Mouse (Mus musculus): ENCODE results near the gene Vgll4. TPM values are rescaled to one million over a fixed set of nuclear protein-coding genes. Genes with fewer than 3 reads are reported as not detected.
"Not testable (repeated sequence)": the region's sequence is repeated elsewhere in the genome, so short reads cannot be mapped to it uniquely, and the experiment has no call there.

Gene Vgll4
- total and polyA plus RNA-seq, 3 experiments: 34.6 to 73.7 (median 37.3) TPM

GRCm38 (mm10) chr6:114922355-114923096, 47.3 kb downstream of the Vgll4 start:
- TF ChIP-seq CTCF (conservative IDR thresholded peaks at IDR 0.05 in 1 of 2, IDR thresholded peaks at IDR 0.05 in 1 of 2; ENCODE audit: low read depth in 2 of 2, low read length in 2 of 2) (peak; percentile 24 to 73; a peak in 3 of 4 replicates), SMC3 (IDR thresholded peaks at IDR 0.05; ENCODE audit: low read depth, low read length) (peak; percentile 69), ZC3H11A (IDR thresholded peaks at IDR 0.05; ENCODE audit: low read depth, low read length) (peak; percentile 42), ZNF384 (IDR thresholded peaks at IDR 0.05; ENCODE audit: low read depth, low read length) (peak; percentile 87), RAD21 (IDR thresholded peaks at IDR 0.05; ENCODE audit: low read depth, low read length) (peak; percentile 75)
- H3K27me3 ChIP-seq (replicated peaks); H3K4me2 ChIP-seq (ENCODE audit: insufficient read depth, low read depth, poor library complexity, severe bottlenecking); H3K4me3 ChIP-seq (replicated peaks in 1 of 3; ENCODE audit: low read depth in 2 of 3, low read length in 2 of 3, poor library complexity in 1 of 3); H3K9ac ChIP-seq (ENCODE audit: insufficient read depth, low read depth); H3K27ac ChIP-seq (ENCODE audit: insufficient read depth, low read depth); H3K9me3 ChIP-seq (replicated peaks; ENCODE audit: low read length); in situ Hi-C loops (cut with MboI; ENCODE audit: low pct_ligation_motif_present, low pct_unique_long_range_greater_than_20kb, low sequenced_read_pairs); dilution Hi-C loops (cut with MboI; ENCODE audit: extremely low pct_ligation_motif_present, extremely low pct_unique_long_range_greater_than_20kb, low sequenced_read_pairs): not testable (repeated sequence)
- Histone ChIP-seq H3K79me2 (replicated peaks; ENCODE audit: control insufficient read depth, extremely low read depth, insufficient read depth, poor library complexity, severe bottlenecking) (peaks cover 63% of the 10 kb centered on the region), H3K4me1 (ENCODE audit: control insufficient read depth in 1 of 2, insufficient read depth in 2 of 2) (peaks cover 11 to 31% of the 10 kb centered on the region in 2 experiments), H3K36me3 (replicated peaks in 1 of 2; ENCODE audit: control insufficient read depth in 1 of 2, insufficient read depth in 1 of 2, low read length in 1 of 2) (peaks cover 4 to 24% of the 10 kb centered on the region in 2 experiments)
- DNase-seq (ENCODE audit: extremely low read depth): peak; percentile 55

- Histone ChIP-seq H3K4me2 (ENCODE audit: insufficient read depth, low read depth, poor library complexity, severe bottlenecking) (peak overlapping the region; percentile 77), H3K4me1 (ENCODE audit: control insufficient read depth in 1 of 2, insufficient read depth in 2 of 2) (peaks cover 16 to 38% of the 10 kb centered on the region in 2 experiments), H3K9me3 (replicated peaks; ENCODE audit: low read length) (peaks cover under 1% of the 10 kb centered on the region), H3K79me2 (replicated peaks; ENCODE audit: control insufficient read depth, extremely low read depth, insufficient read depth, poor library complexity, severe bottlenecking) (peaks cover 67% of the 10 kb centered on the region), H3K36me3 (replicated peaks in 1 of 2; ENCODE audit: control insufficient read depth in 1 of 2, insufficient read depth in 1 of 2, low read length in 1 of 2) (peaks cover 0 to 22% of the 10 kb centered on the region in 2 experiments), H3K4me3 (replicated peaks in 1 of 3; ENCODE audit: low read depth in 2 of 3, low read length in 2 of 3, poor library complexity in 1 of 3) (peak overlapping the region; percentile 73 to 93 (median 79)), H3K9ac (ENCODE audit: insufficient read depth, low read depth) (peak overlapping the region; percentile 97), H3K27me3 (replicated peaks) (no peaks in the 10 kb centered on the region), H3K27ac (ENCODE audit: insufficient read depth, low read depth) (peak overlapping the region; percentile 32; the same call in 1 of the 2 replicates)
- peak; percentile 92 for DNase-seq (ENCODE audit: extremely low read depth)
- in situ Hi-C loops (cut with MboI; ENCODE audit: low pct_ligation_motif_present, low pct_unique_long_range_greater_than_20kb, low sequenced_read_pairs): no loop called here
- dilution Hi-C loops (cut with MboI; ENCODE audit: extremely low pct_ligation_motif_present, extremely low pct_unique_long_range_greater_than_20kb, low sequenced_read_pairs): no loop called here
- TF ChIP-seq UBTF (IDR thresholded peaks at IDR 0.05; ENCODE audit: low read depth, low read length) (no peak; the same call in 1 of the 2 replicates), ELF1 (IDR thresholded peaks at IDR 0.05; ENCODE audit: low read depth, low read length) (peak; percentile 84), MAFK (IDR thresholded peaks at IDR 0.05; ENCODE audit: insufficient replicate concordance, low read length) (no peak), CHD1 (IDR thresholded peaks at IDR 0.05; ENCODE audit: low read depth, low read length) (peak; percentile 20; the same call in 1 of the 2 replicates), JUN (IDR thresholded peaks at IDR 0.05; ENCODE audit: insufficient read depth, low read depth, low read length) (peak; percentile 39; the same call in 1 of the 2 replicates), NELFE (IDR thresholded peaks at IDR 0.05; ENCODE audit: low read depth, low read length) (peak; percentile 69), PAX5 (IDR thresholded peaks at IDR 0.05; ENCODE audit: low read length) (no peak), CHD2 (IDR thresholded peaks at IDR 0.05; ENCODE audit: low read length) (peak; percentile 32; the same call in 1 of the 2 replicates), USF2 (conservative IDR thresholded peaks at IDR 0.05; ENCODE audit: low read depth, low read length) (no peak), ZC3H11A (IDR thresholded peaks at IDR 0.05; ENCODE audit: low read depth, low read length) (no peak), ETS1 (conservative IDR thresholded peaks at IDR 0.05; ENCODE audit: low read depth, low read length) (peak; percentile 86), GABPA (IDR thresholded peaks at IDR 0.05; ENCODE audit: insufficient replicate concordance, low read depth, low read length) (no peak), RCOR1 (conservative IDR thresholded peaks at IDR 0.05; ENCODE audit: low read depth, low read length) (no peak), MAX (IDR thresholded peaks at IDR 0.05; ENCODE audit: low read length) (peak; percentile 94), SIN3A (IDR thresholded peaks at IDR 0.05; ENCODE audit: low read length) (peak; percentile 96), CTCF (conservative IDR thresholded peaks at IDR 0.05 in 1 of 2, IDR thresholded peaks at IDR 0.05 in 1 of 2; ENCODE audit: low read depth in 2 of 2, low read length in 2 of 2) (no peak), SMC3 (IDR thresholded peaks at IDR 0.05; ENCODE audit: low read depth, low read length) (0 out of 2 replicates have a peak, but pooled peaks have one; percentile 22), USF1 (IDR thresholded peaks at IDR 0.05; ENCODE audit: low read depth, low read length) (no peak), TBP (conservative IDR thresholded peaks at IDR 0.05; ENCODE audit: low read depth, low read length) (peak; percentile 92), MEF2A (IDR thresholded peaks at IDR 0.05; ENCODE audit: borderline replicate concordance, low read depth, low read length) (peak; percentile 87), ZKSCAN1 (IDR thresholded peaks at IDR 0.05; ENCODE audit: borderline replicate concordance, low read depth, low read length) (no peak), NRF1 (IDR thresholded peaks at IDR 0.05; ENCODE audit: low read depth, low read length) (peak; percentile 93), TCF12 (IDR thresholded peaks at IDR 0.05; ENCODE audit: low read depth, low read length) (peak; percentile 79), POLR2AphosphoS2 (IDR thresholded peaks at IDR 0.05; ENCODE audit: low read depth, low read length) (no peak), MXI1 (IDR thresholded peaks at IDR 0.05; ENCODE audit: low read depth, low read length) (peak; percentile 98), ZNF384 (IDR thresholded peaks at IDR 0.05; ENCODE audit: low read depth, low read length) (no peak), MAZ (IDR thresholded peaks at IDR 0.05; ENCODE audit: low read depth, low read length) (peak; percentile 99), POLR2A (IDR thresholded peaks at IDR 0.05; ENCODE audit: low read depth, low read length) (peak; percentile 88)
Measured at GRCm38 (mm10) chr6:114921632-114922354, 48.0 kb downstream of the Vgll4 start.

All from CH12.LX (cell line).